Mouse (Mus musculus) heart, adult 2 months (tissue): ENCODE data around the gene Arpc1a. TPM values are rescaled to one million over a fixed set of nuclear protein-coding genes. Genes with fewer than 3 reads are reported as not detected.

ENCODE experiments used
- DNase-seq, 2 experiments: peaks; one replicate each; pipeline ENCODE4 v3.0.0; 2021
- H3K27ac ChIP-seq: fragments of 200-600 bp; 2 replicates; pipeline ENCODE4 v1.8.1; 2022
- H3K27me3 ChIP-seq: fragments of 200-500 bp; 2 replicates; pipeline ENCODE4 v1.6.1; 2012; ENCODE audit warnings: mild to moderate bottlenecking, low read length, inconsistent platforms, mixed read lengths; ENCODE audit not compliant: control insufficient read depth, insufficient read depth
- H3K36me3 ChIP-seq: fragments of 200-500 bp; 2 replicates; pipeline ENCODE4 v1.6.1; 2012; ENCODE audit warnings: low read length, inconsistent platforms; ENCODE audit not compliant: control insufficient read depth, insufficient read depth
- H3K4me1 ChIP-seq: fragments of 200-500 bp; 2 replicates; pipeline ENCODE4 v1.6.1; 2011; ENCODE audit warnings: low read length; ENCODE audit not compliant: control insufficient read depth, insufficient read depth
- H3K4me3 ChIP-seq: fragments of 200-600 bp; 2 replicates; pipeline ENCODE4 v1.8.1; 2022
- H3K79me2 ChIP-seq: fragments of 200-500 bp; replicated peaks from 2 replicates; pipeline ENCODE4 v1.6.1; 2012; ENCODE audit warnings: mild to moderate bottlenecking, inconsistent platforms, low read length, moderate library complexity, mixed read lengths; ENCODE audit not compliant: control insufficient read depth, insufficient read depth
- H3K9ac ChIP-seq: fragments of 200-500 bp; 2 replicates; pipeline ENCODE4 v1.6.1; 2012; ENCODE audit warnings: low read depth, mild to moderate bottlenecking, control low read depth, inconsistent platforms, low read length, mixed read lengths
- CTCF ChIP-seq: fragments of 200-600 bp; IDR thresholded peaks from 2 replicates; pipeline ENCODE4 v1.8.1; 2022; ENCODE audit warnings: antibody characterized with exemption, mild to moderate bottlenecking, moderate library complexity
- EP300 ChIP-seq: fragments of 200-500 bp; IDR thresholded peaks from 2 replicates; pipeline ENCODE4 v1.6.1; 2011; ENCODE audit warnings: low read depth, low read length, control low read depth; ENCODE audit not compliant: insufficient read depth
- POLR2A ChIP-seq: fragments of 200-500 bp; IDR thresholded peaks from 2 replicates; pipeline ENCODE4 v1.6.1; 2011; ENCODE audit warnings: mild to moderate bottlenecking, low read depth, low read length, control low read depth; ENCODE audit not compliant: insufficient read depth
- WGBS: fragments of 180-500 bp; shearing (Covaris S2); methylation state at CpG from one replicate; pipeline ENCODE4 v1.1.7; 2018; 5-methylcytosine and 5-hydroxymethylcytosine counted together
- intact Hi-C: fragments of 180-260 bp; cut with DNase I; formaldehyde crosslinking; loops from one replicate; pipeline ENCODE4 v1.15.1; 2025
- polyA plus RNA-seq: library from polyadenylated mRNA; depleted of rRNA; stranded (reverse); fragments of >200 nt; gene quantifications from 2 replicates; pipeline ENCODE4 v1.2.3, GENCODE M21; 2012
- total RNA-seq, 2 experiments: library from RNA; stranded (reverse); gene quantifications; 2 replicates each; pipeline ENCODE4 v1.2.3; 2021

Arpc1a gene
- total and polyA plus RNA-seq, 3 experiments: 60.4 to 67.8 (median 64.4) TPM

DNA sequence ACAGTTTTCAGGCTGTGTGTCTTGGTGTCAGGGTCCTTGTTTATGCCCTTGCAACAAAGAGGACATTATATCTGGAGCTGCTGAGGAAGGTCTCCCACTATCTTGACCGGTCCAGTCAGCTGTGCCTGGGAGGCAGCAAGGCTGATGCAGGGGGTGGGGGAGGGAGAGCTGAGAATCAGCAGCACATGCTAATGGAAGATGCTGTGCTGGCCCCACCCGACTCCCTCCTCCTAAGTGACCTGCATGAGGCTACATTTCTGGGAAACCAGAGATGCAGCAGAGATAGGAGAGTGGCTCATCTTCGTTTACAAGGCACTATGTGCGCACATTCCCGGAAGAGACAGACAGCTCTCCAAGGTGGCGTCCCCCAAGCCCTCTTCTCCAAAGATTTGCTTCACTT, 26.8 kb downstream of the Arpc1a start:
- WGBS: 79% methylated on average over 6 of the region's 6 CpGs
- no peak overlapping the region for H3K9ac ChIP-seq
- no peaks in the 10 kb centered on the region for H3K36me3 ChIP-seq
- no peak for TF ChIP-seq POLR2A
- TF ChIP-seq EP300: no peak
- no peak for TF ChIP-seq CTCF
- H3K4me1 ChIP-seq: no peaks in the 10 kb centered on the region; the same call in 1 of the 2 replicates
- H3K27me3 ChIP-seq: no peaks in the 10 kb centered on the region; the same call in 1 of the 2 replicates
- H3K79me2 ChIP-seq: no peaks in the 10 kb centered on the region
- H3K27ac ChIP-seq: no peak overlapping the region
- DNase-seq: no peak
- intact Hi-C loops: no loop called here
- H3K4me3 ChIP-seq: no peak overlapping the region

DNA sequence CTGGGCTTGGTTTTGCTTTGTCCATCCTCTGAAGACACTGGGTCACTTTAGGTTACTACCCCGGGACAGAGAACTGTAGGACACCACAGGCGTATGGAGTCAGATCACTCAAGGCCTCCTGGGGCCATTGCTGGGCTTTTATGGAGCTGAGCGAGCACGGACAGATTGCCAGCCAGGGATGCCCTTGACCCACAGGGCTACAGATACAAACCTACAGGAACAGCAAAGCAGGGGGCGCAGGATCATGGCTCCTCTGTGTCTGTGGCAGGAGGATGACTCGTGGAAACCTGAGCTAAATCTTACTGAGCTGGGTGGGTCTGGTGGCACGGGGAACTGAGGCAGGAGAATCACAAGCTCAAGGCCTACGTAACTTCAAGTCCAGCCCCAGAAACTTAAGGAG, 28.9 kb downstream of the Arpc1a start:
- DNase-seq: no peak
- Histone ChIP-seq H3K36me3 (no peaks in the 10 kb centered on the region), H3K4me1 (peaks cover 7% of the 10 kb centered on the region), H3K27me3 (no peaks in the 10 kb centered on the region; the same call in 1 of the 2 replicates), H3K79me2 (no peaks in the 10 kb centered on the region), H3K9ac (no peak overlapping the region), H3K27ac (no peak overlapping the region), H3K4me3 (no peak overlapping the region)
- WGBS: 82% methylated on average over 8 of the region's 8 CpGs
- no peak for TF ChIP-seq POLR2A
- TF ChIP-seq CTCF: no peak
- no peak for TF ChIP-seq EP300
- intact Hi-C loops: loop anchor here (2.0 kb wide), 1 partner anchor 54 kb away; the partner anchor contains the start of genes Cpsf4 and Ptcd1

DNA sequence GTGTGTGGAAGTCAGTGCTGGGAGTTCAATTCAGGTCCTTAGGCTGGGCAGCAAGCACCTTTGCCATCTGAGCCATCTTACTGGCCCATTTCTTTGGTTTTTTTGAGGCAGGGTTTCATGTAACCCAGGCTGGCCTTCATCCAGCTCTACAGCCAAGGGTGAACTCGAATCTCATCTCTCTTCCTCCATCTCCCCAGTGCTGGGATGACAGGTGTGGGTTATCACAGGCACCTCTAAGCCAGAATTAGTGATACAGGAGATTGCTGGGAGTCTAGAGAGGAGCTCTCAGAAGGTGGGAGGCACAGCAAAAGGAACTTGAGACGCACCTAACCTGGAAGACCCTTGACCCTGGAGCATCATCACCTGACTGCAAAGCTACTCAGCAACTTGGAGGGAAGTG, 29.8 kb downstream of the Arpc1a start:
- Histone ChIP-seq H3K36me3 (no peaks in the 10 kb centered on the region), H3K79me2 (no peaks in the 10 kb centered on the region), H3K4me3 (no peak overlapping the region), H3K27me3 (no peaks in the 10 kb centered on the region; the same call in 1 of the 2 replicates), H3K27ac (no peak overlapping the region), H3K9ac (peak overlapping the region; percentile 27; the same call in 1 of the 2 replicates), H3K4me1 (peaks cover 11% of the 10 kb centered on the region)
- TF ChIP-seq EP300: no peak
- TF ChIP-seq POLR2A: no peak
- TF ChIP-seq CTCF: no peak
- 33% methylated on average over 2 of the region's 2 CpGs for WGBS
- intact Hi-C loops: loop anchor here (2.0 kb wide), 1 partner anchor 53 kb away; the partner anchor contains the start of genes Cpsf4 and Ptcd1
- DNase-seq: no peak

DNA sequence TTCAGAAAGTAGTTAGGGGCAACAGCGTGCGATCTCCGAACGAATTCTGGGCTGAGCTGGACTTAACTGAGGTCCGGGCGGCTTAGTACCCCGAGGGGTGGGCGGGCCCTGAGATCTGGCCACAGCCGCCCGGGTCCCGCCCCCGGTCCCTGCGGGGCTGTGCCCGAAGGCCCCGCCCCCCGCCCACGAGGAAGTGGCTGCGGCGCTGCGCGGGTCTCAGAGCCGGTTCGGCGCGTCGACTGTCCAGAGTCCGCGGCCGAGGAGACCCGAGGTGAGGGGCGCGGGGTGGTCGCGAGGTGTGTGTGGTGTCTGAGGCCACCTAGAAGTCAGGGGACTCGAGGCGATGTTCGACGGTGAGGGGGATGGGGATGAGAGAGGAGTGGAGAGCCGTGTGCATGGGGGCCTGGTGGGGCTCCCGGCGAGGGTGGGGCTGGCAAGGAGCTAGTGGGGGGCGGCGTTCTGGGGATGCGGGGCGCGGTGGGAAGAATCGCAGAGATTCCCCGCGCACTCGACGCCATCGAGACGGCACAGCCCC, 30.5 kb downstream of the Arpc1a start, which contains the start of gene Arpc1b:
Gene Arpc1b, plus strand, starts transcription at position 145 of the 535 bp plus-strand sequence.
- Histone ChIP-seq H3K27ac (peak within 1 kb of the TSS; percentile 97), H3K9ac (peak within 1 kb of the TSS; percentile 91), H3K4me1 (peaks cover 13% of the 10 kb centered on the region), H3K4me3 (peak within 1 kb of the TSS; percentile 67), H3K27me3 (no peaks in the 10 kb centered on the region; the same call in 1 of the 2 replicates), H3K36me3 (no peaks in the 10 kb centered on the region), H3K79me2 (no peaks in the 10 kb centered on the region)
- intact Hi-C loops: no loop called here
- TF ChIP-seq CTCF: no peak
- 0 out of 2 replicates have a peak, but pooled peaks have one; percentile 18 for TF ChIP-seq EP300
- TF ChIP-seq POLR2A: peak; percentile 75
- WGBS: under 1% methylated on average over 50 of the region's 53 CpGs
- peak; percentile 85 to 88 for DNase-seq

DNA sequence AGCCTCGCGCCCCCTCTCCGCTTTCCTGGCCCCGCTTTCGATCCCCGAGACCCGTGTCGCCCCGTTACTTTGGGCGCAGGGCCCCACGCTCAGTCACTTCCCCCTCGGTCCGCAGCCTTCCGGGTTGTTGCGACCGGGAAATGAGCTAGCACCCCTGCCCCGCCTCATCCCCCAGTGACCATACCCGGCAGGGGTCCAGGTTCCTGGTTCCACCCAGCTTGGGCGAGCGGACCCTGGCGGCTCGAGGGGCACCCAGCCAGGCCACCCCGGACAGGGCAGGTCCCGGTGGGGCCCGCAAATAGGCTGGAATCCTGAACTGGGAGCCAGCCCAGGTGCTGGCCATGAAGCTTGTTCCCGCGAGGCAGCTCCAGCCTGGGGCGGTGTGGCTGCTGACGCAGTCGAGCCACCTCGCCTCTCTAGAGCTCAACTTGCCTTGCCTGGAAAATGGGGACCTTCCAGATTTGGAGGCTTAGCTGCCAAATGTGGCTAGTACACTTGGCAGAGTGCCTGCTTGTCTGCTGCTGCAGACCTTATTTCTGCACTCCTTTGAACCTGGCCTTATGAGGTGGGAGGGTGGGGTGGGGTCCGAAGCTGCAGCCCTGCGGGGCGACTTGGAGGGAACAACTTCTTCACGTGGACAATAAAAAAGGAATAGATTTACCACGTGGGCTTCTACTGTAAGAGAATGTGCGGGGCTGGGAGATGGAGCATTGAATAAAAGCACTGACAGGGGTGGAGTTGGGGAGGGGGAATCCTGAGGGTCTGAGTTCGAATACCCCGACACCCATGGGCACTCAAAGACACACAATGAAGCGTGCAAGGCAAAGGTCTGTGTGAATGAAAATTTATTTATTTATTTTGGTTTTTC, 31.2 kb downstream of the Arpc1a start:
- TF ChIP-seq CTCF (no peak), POLR2A (peak; percentile 38; the same call in 1 of the 2 replicates), EP300 (no peak)
- intact Hi-C loops: no loop called here
- H3K79me2 ChIP-seq: no peaks in the 10 kb centered on the region
- DNase-seq: peak; percentile 88 to 89
- H3K4me3 ChIP-seq: peak overlapping the region; percentile 67
- H3K27ac ChIP-seq: peak overlapping the region; percentile 97
- 7% methylated on average over 40 of the region's 40 CpGs for WGBS
- H3K36me3 ChIP-seq: no peaks in the 10 kb centered on the region
- H3K9ac ChIP-seq: peak overlapping the region; percentile 91
- peaks cover 13% of the 10 kb centered on the region for H3K4me1 ChIP-seq
- no peaks in the 10 kb centered on the region; the same call in 1 of the 2 replicates for H3K27me3 ChIP-seq

DNA sequence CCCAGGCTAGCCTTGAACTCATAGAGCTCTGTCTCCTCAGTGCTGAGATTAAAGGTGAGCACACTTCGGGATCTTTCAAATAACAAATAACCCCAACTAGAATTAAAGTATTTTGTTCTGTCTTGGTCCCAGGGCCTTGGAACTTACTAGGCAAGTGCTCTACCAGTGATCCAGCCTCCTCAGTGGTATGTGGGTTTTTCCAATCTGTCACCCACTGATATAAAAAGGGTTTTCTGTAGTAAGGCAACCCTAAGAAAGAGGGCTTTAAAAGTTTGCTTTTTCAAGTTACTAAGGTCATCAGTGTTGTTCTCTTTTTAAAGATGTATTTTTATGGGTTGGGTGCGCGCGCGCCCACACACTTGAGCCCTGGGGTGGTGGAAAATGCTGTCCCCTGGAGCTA, 32.1 kb downstream of the Arpc1a start:
- Histone ChIP-seq H3K4me3 (peak overlapping the region; percentile 40), H3K27me3 (no peaks in the 10 kb centered on the region; the same call in 1 of the 2 replicates), H3K27ac (peak overlapping the region; percentile 94), H3K79me2 (no peaks in the 10 kb centered on the region), H3K4me1 (peaks cover 19% of the 10 kb centered on the region), H3K36me3 (no peaks in the 10 kb centered on the region), H3K9ac (peak overlapping the region; percentile 45; the same call in 1 of the 2 replicates)
- WGBS: 79% methylated on average over 5 of the region's 5 CpGs
- intact Hi-C loops: loop anchor here (2.0 kb wide), 2 partner anchors 25 to 31 kb away; partner anchors contain the start of genes Bud31, Kpna7 and Pdap1
- TF ChIP-seq POLR2A (no peak), CTCF (no peak), EP300 (no peak)
- no peak for DNase-seq
